In genomic region chr15:88353206-88353605, GRCm38 (mm10) we compare ENCODE assay signal across 28 mouse cellular contexts.
"Had no signal": no experiment of that assay in that cellular context is flagged by ENCODE, and none has a peak within 500 bp of the region (broad histone marks: within the 10 kb centered on the region; RNA-seq: fewer than 3 reads in every experiment).

No protein-coding gene starts in this region.

- H3K4me1 ChIP-seq: limb, embryonic 13.5 days; limb, embryonic 15.5 days; liver, embryonic 12.5 days; liver, embryonic 13.5 days; liver, embryonic 15.5 days; lung, embryonic 15.5 days; megakaryocyte, embryonic 14.5 days; midbrain, embryonic 10.5 days; midbrain, embryonic 12.5 days; midbrain, embryonic 13.5 days; midbrain, embryonic 15.5 days; neural tube, embryonic 12.5 days had no signal

- H3K27ac ChIP-seq: limb, embryonic 10.5 days; limb, embryonic 12.5 days; limb, embryonic 13.5 days; limb, embryonic 15.5 days; liver, embryonic 12.5 days; liver, embryonic 13.5 days; liver, embryonic 14.5 days; liver, embryonic 15.5 days; lung, embryonic 15.5 days; macrophage; midbrain, embryonic 10.5 days; midbrain, embryonic 12.5 days; midbrain, embryonic 13.5 days; midbrain, embryonic 15.5 days; neural tube, embryonic 12.5 days had no signal

- H3K36me3 ChIP-seq: limb, embryonic 10.5 days; limb, embryonic 12.5 days; limb, embryonic 13.5 days; limb, embryonic 15.5 days; liver, embryonic 12.5 days; liver, embryonic 13.5 days; liver, embryonic 15.5 days; lung, embryonic 15.5 days; midbrain, embryonic 10.5 days; midbrain, embryonic 12.5 days; midbrain, embryonic 13.5 days; midbrain, embryonic 15.5 days; neural tube, embryonic 12.5 days had no signal

- DNase-seq: left cerebral cortex, postnatal 4 days; liver; liver, embryonic 13.5 days; liver, postnatal 0 days; lung, adult 18-20 months; lung, adult 2 months; lung, embryonic 14.5 days; lung, postnatal 10 days; lung, postnatal 14 days; lung, postnatal 36 days; lung, postnatal 4 days; midbrain, embryonic 14.5 days had no signal

- H3K4me3 ChIP-seq: limb, embryonic 10.5 days; limb, embryonic 12.5 days; limb, embryonic 13.5 days; limb, embryonic 15.5 days; liver, embryonic 12.5 days; liver, embryonic 13.5 days; liver, embryonic 15.5 days; lung, embryonic 15.5 days; megakaryocyte, embryonic 14.5 days; midbrain, embryonic 10.5 days; midbrain, embryonic 12.5 days; midbrain, embryonic 13.5 days; midbrain, embryonic 15.5 days; myocyte; neural tube, embryonic 12.5 days had no signal

- H3K27me3 ChIP-seq: limb, embryonic 12.5 days; limb, embryonic 13.5 days; limb, embryonic 15.5 days; liver, embryonic 12.5 days; liver, embryonic 13.5 days; liver, embryonic 15.5 days; lung, embryonic 15.5 days; megakaryocyte, embryonic 14.5 days; midbrain, embryonic 13.5 days; midbrain, embryonic 15.5 days; neural tube, embryonic 12.5 days had no signal

- H3K9me3 ChIP-seq: limb, embryonic 10.5 days; limb, embryonic 12.5 days; limb, embryonic 13.5 days; limb, embryonic 15.5 days; liver, embryonic 15.5 days; lung, embryonic 15.5 days; midbrain, embryonic 10.5 days; midbrain, embryonic 12.5 days; midbrain, embryonic 13.5 days; midbrain, embryonic 15.5 days; neural tube, embryonic 12.5 days had no signal
